Mouse (Mus musculus): ENCODE measurements around the gene Cpa2.

Gene Cpa2

DNA sequence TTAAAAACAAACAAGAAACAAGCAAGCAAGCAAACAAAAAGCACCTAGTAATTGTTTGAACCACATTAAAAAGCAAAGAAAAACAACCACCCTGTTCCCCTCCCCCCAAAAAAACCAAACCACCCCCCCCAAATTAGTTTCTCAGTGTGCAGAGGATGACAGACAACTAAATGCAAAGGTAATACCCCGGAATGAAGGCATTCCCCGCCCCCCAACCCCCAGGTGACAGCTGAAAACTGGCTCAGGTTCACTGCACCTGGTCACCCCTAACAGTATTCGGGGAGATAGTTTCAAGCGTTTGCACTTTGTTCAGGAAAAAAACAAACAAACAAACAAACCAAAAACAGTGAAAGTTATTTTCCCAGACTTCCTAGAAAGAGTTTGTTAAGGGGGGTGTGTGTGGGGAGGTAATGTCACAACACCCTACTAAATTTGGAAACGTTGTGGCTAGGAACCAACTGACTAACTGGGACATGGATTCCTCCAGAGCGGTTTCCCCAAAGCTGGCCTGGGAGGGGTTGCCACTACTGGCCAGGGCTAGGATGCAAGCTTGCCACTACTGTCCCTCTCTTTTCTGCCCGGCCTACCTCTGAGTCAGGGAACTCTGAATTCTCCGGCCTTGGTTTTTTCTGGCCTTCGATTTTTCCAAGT lies 6.4 kb downstream of the Cpa2 start:
- no peak for DNase-seq (ENCODE audit: extremely low spot score, low read depth, low spot score)

DNA sequence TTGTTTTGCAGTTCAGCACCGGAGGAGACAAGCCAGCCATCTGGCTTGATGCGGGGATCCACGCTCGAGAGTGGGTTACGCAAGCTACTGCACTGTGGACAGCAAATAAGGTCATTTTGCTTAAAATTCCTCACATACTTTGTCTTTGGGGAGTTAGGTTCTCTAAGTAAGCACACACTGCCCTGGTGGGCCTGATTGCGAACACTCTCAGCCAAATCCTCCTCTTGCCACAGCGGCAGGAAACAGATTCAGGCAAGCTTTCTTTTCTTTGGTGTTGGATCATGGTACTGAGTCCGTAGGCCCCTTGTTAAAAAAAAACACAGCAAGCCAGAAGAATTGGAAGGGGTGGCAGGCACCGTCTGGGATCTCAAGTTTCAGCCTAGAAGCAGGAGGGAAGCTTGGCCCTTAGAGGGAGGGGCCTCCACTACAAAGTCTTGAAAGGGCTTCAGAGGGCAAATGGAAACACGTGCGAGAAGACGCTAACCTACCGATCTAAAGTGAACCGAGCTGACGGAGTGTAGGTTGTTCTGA lies 7.9 kb downstream of the Cpa2 start:
- no peak for DNase-seq (ENCODE audit: extremely low spot score, low read depth, low spot score)

DNA sequence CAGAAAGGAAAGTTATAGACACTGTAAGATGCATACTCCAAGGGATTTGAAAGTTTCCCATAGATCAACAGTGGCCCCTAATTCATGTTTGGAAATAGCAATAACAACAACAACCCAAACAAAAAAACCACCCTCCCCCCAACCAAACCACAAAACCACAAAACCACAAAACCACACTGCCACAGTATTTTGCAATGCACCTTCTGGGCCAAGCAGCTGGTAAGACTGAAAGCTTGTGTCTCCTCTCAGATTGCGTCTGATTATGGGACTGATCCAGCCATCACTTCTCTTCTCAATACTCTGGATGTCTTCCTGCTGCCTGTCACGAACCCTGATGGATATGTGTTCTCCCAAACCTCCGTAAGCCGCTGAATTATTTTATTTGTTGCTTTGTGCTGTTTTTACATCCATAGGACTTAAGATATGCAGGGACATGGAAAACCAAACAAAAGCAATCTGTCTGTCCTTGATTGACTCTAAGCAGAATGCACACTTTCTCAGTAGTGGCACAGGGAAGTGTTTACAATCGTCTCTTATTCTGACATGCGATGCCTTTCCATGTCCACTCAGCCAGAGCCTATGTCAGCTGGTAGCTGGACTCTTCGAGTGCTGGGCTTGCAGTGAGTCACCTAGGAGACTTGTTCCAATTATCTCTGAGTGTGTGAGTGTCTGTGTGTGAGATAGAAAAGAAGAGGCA lies 9.3 kb downstream of the Cpa2 start:
- no peak for DNase-seq (ENCODE audit: extremely low spot score, low read depth, low spot score)

DNA sequence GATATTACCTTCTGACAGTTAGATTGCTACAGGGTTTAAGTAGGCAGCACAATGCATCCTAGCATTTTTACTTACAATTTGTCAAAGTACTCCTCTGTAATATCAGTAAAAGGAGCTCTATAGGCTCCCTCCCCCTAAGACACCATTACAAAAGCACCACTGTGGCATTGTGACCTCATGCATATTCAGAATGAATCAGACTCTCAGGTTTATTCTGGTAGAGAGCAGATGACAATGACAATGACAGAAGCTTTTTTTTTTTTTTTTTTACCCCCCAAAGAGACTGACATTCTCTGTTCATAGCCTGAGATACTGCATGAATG lies 9.8 kb downstream of the Cpa2 start:
- DNase-seq (ENCODE audit: extremely low spot score, low read depth, low spot score): no peak

DNA sequence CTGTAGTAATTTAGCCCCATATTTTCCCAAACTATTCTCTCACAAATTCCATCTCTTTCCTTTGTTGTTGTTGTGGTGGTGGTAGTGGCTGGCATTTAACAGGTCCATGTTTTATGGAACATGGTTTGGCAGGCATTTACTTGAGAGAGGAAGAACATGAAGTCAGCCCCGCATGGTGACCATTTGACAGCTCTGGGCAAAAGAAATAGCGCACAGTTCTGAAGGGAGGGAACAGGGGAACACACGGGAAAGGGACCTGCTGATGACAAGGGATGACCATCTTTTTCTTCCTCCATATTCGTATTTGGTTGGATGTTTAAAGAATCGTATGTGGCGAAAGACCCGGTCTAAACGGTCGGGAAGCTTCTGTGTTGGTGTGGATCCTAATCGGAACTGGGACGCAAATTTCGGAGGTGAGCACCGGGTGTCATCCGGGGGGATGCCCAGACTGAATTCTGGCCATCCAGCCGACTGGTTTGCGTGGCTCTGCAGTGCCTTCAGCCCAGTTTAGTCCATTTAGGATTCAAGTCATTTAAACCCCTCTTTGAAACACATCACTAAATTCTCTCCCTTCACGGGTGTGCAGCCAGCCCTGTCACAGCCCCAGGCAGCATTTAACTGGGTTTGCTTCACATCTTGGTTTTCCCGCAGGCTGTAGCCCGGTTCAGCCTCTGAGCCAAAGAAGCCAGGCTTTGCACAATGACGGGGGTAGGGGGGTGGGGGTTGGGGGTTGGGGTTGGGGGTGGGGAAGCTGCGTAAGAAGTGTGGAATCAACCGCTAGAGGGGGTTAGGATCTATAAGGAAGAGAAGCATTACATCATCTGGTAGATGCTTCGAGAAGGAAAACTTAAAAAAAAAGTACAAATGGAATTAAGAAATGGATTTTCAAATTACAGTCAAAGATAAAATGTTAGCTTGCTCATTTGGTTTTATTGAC lies 10.5 kb downstream of the Cpa2 start:
- DNase-seq (ENCODE audit: extremely low spot score, low read depth, low spot score): no peak

DNA sequence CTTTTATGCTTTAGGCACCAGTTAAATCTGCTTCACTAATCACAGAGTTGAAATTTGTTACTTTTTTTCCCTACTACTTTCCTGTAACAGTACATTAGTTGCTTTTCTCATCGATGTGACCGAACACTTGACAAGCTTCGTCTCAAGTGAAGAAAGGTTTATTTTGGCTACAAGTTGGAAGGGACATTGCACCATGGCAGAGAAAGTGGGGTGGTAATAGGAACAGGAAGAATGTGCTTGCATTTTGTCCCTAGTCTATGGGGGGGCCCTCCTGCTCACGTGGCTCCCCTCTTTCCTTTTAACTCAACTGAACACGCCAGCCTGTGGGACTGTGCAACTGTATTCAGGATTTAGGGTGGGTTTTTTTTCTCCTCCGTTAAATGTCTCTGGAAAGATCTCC lies 11.2 kb downstream of the Cpa2 start:
- no peak for DNase-seq (ENCODE audit: extremely low spot score, low read depth, low spot score)

DNA sequence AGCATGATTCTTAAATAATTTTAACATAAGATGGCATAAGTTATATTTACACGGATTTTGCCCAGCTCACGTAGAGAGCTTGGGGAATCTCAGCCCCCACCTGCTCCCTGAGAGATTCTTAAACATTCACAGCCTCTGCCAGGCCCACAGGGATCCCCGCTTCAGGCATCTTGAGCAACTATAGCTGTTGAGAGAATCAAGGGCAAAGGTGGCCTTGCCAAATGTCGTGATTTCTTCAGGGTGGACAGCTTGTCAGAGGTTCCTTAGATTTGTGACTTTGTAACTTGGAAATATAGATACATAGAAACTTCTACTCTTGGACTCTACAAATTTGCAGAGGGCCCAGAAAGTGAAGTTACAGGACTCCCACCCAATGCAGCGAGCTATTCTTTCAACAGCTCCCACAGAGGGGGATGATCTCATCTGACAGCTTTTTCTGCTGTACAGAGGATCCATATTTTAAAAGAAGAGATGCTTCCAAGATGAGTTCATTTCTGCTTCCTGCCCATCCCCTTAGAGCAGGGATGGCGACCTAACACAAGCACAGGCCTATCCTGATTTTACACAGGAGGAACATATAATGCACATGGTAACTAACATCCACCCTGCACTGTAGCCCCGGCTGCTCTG lies 12.1 kb downstream of the Cpa2 start:
- DNase-seq (ENCODE audit: extremely low spot score, low read depth, low spot score): no peak

DNA sequence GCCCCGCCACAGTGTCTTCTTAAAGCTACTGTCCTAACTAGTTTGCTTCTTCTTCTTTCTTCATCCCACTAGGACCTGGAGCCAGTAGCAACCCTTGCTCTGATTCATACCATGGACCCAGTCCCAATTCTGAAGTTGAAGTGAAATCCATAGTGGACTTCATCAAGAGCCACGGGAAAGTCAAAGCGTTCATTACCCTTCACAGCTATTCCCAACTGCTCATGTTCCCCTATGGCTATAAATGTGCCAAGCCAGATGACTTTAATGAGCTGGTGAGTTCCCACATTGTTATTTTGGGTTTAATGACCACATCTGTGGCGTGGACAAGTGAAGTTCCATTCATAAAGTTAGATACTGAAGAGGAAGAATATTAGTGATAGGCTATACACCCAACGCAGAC lies 12.7 kb downstream of the Cpa2 start:
- DNase-seq (ENCODE audit: extremely low spot score, low read depth, low spot score): no peak

DNA sequence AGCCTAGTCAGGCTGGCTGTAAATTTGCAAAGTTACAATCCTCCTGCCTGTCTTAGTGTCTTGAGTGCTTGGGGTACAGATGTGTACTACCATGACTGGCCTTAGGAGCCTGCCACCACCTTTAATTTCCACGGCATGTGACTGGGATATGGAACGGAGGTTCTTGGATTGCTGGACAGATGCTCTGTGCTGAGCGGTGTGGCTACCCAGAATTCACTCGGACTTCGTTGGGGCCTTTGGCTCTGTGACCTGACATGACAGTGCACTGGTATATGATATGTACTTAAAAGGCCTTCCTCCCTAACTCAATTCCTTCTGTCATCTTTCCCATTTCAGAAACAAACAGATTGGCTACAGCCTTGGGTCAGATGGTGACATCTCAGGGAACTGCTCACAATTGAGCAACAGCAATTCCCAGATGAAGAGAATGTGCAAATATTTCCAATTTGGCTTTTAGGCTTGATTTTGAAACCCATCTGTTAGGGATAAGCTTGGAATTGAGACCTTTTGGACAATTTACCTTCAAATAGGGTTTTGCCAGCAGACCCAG lies 13.3 kb downstream of the Cpa2 start:
- no peak for DNase-seq (ENCODE audit: extremely low spot score, low read depth, low spot score)

DNA sequence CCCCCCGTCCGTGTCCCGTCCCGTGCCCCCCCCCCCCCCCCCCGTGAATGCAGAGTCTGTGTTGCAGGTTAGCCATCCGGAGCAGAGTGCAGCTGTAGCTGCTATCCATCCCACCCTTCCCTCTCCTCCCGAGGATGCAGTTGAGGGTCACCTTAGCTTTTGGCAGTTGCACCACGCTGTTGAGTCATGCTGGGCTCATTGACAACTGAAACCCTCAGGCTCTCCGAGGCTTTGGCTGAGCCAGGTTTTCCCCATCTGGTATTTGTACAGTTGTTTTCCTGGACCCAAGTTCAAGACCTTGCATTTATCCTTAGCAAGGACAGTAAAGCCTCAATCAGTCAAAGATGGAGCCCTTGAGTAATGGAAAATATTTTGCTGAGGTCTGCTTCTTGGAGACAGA lies 14.7 kb downstream of the Cpa2 start:
- DNase-seq (ENCODE audit: extremely low spot score, low read depth, low spot score): no peak

DNA sequence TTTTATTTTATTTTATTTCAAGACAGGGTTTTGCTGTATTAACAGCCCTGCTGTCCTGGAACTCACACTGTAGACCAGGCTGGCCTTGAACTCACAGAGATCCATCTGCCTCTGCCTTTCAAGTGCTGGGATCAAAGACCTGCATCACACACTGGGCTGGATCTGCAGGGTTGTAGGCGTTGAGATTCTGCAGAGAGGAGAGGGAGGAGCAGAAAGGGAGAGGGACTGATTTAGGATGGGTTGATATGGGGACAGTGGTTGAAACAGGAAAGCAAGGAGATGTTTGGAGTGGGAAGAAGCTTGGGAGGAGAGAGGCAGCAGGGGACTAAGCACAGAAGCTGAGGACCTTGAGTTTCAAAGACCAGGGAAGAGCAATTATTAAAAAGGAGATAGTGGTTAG lies 18.3 kb downstream of the Cpa2 start:
- no peak for DNase-seq (ENCODE audit: extremely low spot score, low read depth, low spot score)

DNA sequence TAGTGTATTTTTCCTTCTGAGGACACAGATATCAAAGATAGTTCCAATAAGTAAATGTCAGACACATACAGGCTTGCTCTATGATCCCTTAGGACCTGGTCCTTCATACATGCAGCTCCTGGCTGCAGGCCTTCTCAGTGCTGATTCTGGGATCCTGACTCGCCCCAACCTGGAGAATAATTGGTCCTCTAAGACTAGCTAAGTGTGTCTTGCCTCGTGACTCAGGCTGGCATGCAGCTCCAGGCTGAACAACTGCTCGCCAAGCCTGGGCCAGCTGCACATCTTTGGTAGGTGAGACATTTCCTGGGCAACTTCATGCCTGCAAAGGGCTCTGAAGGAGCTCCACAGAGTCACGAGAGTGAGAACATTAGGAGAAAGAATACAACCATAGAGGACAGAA lies 20.8 kb downstream of the Cpa2 start:
- DNase-seq (ENCODE audit: extremely low spot score, low read depth, low spot score): no peak

DNA sequence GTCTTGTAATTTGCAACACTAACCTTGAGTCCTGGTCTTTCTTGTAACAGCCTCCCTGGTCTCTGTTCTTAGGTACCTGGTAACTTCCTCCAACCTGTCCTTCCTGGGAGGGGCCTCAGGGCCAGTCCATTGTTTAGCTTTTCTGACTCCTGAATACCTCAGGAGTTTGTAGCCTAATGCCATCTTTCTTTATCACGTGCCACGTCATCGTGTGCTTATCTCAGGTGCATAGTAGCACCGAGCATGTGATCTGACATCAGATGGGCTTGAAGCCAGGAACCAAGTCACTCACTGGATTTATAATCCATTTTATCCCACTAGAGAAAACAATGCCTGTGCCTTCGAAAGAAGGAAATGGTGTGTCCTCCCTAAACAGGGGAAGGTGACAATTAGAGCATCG lies 22.2 kb downstream of the Cpa2 start:
- no peak for DNase-seq (ENCODE audit: extremely low spot score, low read depth, low spot score)

DNA sequence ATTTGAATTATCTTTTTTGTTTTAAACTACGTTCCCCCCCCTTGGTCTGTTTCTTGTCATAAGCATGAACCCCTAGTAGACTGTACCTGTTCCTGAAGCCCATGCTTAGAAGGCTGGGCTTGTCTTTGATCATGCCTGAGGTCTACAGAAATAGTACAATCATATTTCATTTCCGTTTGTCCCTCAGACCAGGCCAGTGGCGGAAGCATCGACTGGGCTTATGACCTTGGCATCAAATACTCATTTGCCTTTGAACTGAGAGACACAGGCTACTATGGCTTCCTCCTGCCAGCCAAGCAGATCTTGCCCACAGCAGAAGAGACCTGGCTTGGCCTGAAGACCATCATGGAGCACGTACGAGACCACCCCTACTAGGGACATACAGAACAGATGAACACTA lies 22.7 kb downstream of the Cpa2 start:
- DNase-seq (ENCODE audit: extremely low spot score, low read depth, low spot score): no peak

DNA sequence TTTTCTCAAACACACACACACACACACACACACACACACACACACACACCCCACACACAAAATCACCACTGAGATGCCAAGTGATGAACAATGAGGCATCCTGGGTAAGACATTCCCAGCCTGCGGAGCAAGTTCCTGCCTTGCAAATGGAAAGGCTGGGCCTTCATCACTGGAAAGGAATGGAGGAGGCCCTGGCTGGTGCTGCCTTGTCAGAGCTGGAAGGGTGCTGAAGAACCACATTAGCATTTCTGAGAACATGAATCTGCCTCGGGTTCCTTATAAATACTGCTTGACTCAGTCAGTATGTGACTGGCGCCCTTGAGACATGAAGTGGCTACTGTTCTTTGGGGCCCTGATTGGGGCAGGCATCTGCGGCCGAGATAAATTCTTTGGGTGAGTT lies 26.7 kb downstream of the Cpa2 start, which contains the start of gene Cpa4:
Cpa4 (plus strand) TSS at position 301 of the 400 bp plus-strand sequence.
- no peak for DNase-seq (ENCODE audit: extremely low spot score, low read depth, low spot score)

DNA sequence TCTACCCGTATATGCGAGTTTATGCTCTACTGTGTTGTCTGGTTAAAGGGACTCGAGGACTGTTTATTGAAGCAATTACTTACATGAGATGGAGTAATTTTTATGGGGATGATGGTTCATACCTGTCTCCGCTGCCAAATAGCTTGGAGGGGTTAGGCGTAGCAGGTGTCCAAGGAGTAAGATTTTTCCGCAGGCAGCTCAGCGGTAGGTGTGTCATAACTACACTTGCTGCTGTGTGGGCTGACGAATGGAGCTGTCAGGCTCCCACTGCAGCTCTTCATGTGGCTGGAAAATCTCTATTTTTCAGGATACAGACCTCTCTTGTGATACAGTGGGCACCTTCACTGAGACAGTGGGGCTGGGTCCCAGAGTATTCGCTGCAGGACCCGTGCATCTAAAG lies 27.9 kb downstream of the Cpa2 start:
- no peak for DNase-seq (ENCODE audit: extremely low spot score, low read depth, low spot score)

DNA sequence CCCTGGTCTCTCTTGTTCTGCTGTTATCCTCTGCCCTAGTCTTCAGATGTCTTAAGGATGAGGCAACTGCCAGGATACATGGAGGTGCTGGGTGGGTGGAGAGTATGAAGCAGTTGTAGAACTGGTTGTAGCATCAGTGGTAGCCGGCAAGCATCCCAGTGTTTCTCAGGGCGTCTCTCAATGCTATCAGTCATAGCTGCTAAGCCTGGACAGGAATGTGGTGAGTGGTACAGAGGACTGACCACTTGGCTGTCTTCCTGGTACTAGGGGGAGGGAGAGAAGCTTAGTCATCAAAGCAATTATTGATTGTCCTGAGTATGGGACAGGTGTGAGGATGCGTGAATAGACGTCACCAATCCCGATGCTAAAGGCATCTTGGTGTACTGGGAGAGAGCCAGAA lies 28.6 kb downstream of the Cpa2 start:
- no peak for DNase-seq (ENCODE audit: extremely low spot score, low read depth, low spot score)

DNA sequence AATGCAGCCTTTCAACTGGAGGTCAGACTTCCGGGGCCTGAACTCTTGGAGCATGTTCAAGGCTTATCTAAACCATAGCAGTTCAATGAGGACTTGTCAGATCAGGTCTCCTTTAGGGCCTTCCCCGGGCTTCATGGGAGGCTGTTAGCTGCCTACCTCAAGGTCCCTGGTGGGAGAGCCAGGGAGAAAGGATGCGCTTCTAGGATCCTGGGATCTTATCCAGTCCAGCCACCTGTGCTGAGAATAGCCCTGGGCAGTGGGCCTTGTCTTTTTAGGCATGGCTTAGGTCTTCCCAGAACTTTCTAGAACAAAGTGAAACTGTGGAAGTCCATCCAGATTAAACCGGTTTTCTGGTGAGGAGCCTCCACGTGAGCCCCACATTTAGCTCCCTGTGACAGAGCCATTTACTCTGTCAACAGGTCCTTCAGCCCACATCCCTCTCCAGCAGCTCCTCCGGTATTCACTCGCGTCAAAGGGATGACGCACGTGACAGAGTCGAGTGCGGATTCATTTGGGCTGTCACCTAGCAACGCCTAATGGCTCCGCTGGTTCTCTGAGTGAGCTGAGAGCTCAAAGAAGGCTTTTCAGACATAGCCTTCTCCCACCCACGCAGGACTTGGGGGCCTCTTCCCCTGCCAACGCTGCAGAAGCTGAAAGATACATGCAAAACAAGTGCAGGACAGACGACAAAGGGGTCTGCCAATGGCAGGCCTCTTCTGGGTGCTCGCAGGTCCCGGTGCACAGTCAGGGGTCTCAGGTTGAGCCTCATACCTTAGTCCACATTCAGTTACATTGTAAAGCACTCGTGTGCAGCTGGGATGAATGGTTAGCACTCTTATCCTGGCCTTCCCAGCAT lies 31.3 kb downstream of the Cpa2 start:
- no peak for DNase-seq (ENCODE audit: extremely low spot score, low read depth, low spot score)

DNA sequence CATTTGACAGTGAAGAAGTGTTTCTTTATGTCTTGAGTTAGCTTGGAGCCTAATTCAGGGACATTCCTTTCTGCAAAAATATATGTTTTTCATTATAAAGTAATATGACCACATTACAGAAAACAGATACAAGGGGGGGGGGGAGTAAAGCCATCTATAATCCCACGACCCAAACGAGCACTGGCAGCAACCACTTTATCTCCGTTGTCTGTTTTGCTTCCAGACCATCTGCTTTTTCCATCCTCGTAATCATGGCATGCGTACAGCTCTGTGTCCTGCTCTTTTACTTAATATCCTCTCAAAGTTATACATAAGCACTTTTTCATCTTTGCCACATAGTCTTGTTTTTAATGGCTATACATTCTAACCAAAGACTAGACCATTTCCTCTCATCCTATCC lies 32.0 kb downstream of the Cpa2 start:
- no peak for DNase-seq (ENCODE audit: extremely low spot score, low read depth, low spot score)

DNA sequence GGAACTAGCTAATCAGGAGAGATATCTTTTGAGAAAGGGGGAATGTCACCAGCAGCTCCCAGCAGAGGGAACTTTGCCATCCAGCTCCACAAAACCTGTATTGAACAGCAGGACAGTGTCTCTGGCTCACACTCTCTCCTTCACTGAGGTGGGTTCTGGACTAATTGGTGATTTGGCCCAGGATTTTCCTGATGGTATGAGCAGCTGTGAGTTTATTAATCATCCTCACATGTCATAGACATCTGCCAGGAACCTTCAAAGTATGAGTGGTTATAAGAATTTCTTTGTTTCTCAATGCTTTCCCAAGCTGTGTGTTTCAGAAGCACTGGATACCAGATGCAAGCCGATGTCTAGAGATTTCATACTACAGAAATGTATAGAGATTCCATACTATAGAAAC lies 33.6 kb downstream of the Cpa2 start:
- DNase-seq (ENCODE audit: extremely low spot score, low read depth, low spot score): no peak
